Mouse (Mus musculus) lung, postnatal 0 days (tissue): ENCODE measurements at regions not wholly inside any gene's neighbourhood (a gene's known extent, or its start where the extent isn't known, plus 50 kb on each side); places are given as distances from the start of the nearest gene placed in this dataset.

Source experiments
- CTCF ChIP-seq: IDR thresholded peaks from 2 replicates; pipeline ENCODE4 v1.5.1; 2016; ENCODE audit warnings: antibody characterized with exemption, mild to moderate bottlenecking
- EP300 ChIP-seq: IDR thresholded peaks from 2 replicates; pipeline ENCODE4 v1.6.1; 2016; ENCODE audit warnings: antibody characterized with exemption, mild to moderate bottlenecking, control low read depth

DNA sequence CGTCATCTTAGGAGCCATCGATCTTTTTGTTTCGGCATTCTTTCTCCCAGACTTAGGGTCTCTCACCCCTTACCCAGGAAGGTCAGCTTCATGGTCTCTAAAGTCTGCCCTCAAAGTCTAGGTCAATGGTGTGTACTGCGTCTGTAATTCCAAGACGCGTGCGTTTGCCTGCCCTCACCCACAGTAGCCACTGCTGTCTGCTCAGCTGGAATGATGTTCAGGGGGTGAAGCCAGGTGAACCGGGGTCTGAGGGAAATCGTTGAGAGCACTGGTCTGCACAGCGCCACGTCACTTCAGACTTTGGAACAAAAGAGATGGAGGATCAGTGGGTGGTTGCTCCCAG is 244.2 kb downstream of the Ndfip2 start:
- TF ChIP-seq EP300: no peak
- no peak for TF ChIP-seq CTCF
